Mouse (Mus musculus) liver (tissue): ENCODE results near the gene Taf8.
"Not testable (repeated sequence)": the region's sequence is repeated elsewhere in the genome, so short reads cannot be mapped to it uniquely, and the experiment has no call there.

Source experiments
- DNase-seq: peaks from one replicate; pipeline ENCODE4 v3.0.0-alpha.2; 2020; ENCODE audit warnings: mixed read lengths

Gene Taf8

DNA sequence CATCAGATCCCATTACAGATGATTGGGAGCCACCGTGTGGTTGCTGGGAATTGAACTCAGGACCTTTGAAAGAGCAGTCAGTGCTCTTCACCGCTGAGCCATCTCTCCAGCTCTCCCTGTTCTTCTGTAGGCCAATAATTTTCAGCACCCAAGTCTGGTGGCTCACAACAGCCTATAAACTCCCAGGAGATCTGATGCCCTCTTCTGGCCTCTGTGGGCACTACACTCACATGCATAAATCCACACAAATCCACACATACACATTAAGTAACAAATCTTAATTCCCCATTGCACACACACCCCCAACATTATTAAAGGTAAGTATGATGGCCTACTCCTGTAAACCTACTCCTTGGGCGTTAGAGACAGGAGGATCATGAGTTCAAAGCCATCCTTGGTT, 14.1 kb upstream of the Taf8 start:
- DNase-seq: peak; percentile 34

DNA sequence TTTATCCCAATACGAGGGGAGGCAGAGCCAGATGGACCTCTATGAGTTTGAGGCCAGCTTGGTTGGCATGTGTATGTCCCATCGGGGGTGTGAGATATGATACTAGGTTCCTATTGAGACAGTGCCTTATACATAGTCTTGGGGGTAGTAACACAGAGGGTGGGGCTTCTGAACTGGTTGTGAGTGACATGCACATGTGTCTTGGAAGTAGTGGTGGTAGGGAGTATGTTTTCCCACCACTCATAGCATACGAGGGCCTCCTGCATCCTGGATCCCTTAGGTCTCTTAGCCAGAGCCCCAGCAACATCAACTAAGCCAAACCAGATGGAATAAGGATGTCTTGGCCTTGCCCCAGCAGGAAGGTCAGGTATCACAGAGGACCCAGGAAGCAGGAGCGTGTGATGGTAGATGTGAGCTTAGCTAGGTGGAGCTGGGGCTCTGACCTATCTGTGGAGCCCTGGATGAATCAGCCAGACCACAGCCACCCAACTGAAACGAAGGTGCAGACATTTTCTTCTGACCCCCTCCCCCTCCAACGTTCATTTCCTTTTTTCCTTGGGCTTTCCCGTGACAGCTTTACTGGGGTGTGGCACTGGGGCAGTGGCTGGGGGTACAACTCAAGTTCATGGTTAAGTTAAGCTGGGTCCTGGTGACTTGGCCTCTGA, 13.2 kb upstream of the Taf8 start:
- DNase-seq: no peak

DNA sequence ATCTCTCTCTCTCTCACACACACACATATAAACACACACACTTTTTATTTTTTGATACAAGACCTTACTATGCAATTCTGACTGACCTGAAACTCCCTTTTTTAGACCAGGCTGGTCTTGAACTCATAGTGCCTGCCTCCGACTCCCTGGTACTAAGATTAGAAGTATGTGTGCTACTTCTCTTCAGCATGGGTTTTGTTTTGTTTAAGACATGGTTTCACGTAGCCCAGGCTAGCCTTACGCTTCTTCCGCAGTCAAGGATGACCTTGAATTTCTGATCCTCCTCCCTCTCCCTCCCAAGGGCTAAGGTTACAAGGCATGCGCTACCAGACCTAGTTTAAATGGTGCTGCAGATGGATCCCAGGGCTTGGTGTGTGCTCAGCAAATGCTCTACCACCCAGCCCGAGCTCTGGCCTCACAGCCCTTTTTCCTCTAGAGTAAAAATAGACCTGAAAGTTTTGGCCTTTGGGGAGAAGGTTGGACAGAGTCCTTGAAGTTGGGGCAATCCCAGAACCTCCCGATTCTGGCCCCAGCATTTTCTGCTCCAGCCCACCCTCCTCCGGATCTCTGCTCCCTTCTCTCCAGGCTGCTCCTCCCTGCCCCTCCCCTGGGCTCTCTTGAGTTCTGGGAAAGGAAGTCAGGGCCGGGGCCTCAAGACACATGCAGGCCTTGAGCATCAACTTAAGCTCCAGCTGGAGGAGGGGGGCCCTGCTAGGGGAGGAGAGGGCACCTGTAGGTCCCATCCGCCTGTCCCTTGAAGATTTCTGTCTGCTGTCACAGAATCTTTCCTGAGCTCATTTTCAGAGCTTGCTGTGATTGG, 11.1 kb upstream of the Taf8 start:
- peak; percentile 36 for DNase-seq

DNA sequence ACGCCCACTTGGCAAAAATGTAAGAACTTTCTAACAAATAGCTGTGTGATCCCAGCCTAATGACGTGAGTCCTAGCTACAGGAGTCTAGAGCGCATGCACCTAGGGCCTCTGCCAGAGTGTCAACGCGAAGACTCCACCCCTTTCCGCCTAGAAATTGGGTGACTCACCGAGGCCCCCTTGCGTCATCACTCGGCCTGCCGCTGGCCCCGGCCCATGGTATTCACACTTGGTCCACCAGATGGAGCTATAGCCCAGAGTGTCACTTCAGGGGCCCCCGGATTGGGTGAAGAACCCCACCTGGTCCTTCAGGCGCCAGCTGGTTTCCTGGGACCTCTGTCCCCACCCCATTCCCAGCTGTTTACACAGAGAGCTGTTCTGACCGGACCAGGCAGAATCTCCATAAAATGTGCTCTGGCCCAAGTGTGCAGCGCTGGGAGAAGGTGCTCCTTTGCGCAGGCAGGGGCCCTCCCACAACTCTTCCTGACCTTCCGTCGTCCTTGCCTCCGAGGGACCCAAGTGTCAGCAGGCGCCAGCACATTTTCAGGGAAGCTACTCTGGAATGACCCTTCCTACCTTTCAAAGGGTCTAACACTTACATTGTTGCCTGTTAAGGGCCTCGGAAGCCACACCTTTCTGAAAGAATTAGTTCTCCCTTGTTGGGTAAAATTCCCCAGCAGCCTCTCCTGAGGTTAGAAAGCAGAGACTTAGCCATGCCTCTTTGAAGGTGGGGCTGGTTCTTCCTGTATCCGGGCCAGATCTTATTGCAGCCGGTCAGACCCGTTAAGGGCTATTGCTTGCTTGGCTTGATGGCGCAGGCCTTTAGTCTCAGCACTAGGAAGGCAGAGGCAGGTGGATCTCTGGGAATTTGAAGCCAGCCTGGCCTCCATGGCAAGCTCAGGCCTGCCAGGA, 9.3 kb upstream of the Taf8 start:
- DNase-seq: peak; percentile 97

DNA sequence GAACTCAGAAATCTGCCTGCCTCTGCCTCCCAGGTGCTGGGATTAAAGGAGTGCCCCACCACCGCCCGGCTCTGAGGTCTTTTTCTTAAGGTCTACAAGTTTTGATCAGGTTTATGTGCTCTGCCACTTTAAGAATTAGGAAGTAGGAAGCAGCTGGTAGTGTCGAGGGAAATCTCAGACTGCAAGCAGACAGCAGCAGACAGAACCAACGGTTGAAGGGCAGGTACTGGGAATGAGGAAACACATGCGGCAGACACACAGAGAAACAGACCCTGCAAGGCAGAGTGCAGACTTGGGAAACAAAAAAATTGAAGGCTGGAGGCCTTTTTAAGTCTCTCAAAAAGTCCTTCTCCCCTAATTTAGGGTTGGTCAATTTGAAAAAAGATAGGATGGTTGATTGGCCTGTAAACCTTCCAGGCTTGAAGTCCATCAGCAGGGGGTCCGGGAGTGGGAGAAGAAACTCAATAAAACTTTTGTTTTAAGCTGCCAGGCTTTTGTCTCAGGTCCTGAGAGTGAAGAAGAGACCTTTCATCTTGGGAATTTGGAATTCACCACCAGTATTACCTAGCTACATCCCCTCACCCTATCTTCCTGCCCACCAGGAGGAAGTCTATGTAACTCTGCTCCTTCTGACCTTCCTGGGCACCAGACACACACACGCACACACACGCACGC, 7.1 kb upstream of the Taf8 start:
- no peak for DNase-seq

DNA sequence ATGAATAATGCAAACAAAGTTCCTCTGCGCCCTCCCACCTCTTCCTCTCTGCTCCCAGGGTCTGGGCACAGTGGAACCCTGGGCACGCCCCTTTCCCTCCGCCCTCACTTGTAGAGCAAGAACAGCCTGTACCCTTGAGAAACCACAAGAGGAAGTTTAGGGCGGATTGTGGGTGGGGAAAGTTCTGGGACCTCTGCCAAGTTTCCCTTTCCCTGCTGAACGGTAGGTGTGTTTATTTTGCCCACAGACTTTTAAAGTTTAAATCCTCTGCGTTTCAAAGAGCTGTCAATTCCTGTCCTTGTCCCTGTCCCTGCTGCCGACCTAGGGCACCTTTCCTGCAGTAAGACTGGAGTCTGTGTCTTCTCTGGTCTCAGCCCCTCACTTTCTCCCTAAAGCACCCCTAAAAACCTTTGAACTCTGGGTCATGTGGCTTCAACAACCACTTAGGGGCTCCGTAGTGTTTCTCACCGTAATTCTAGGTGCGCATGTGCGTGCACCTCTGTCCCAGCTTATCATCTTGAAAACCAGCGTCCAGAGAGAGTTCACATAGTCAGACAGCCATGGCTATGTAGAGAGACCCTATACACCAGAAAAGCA, 6.0 kb upstream of the Taf8 start:
- peak; percentile 89 for DNase-seq

DNA sequence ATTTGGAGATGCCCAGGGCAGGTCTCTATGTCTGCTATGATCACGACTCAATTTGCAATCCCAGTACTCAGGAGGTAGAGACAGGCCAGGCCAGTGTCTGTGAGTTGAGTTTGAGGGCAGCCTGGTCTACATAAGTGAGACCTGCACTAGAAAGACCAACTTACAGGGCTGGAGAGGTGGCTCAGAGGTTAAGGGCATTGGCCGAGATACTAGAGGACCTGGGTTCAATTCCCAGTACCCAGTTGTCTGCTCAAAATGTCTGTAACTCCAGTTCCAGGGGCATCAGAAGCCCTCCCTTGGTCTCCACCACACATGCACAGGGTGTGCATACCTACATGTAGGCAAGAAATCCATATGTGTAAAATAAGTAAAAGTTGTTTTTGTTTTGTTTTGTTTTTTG, 5.4 kb upstream of the Taf8 start:
- DNase-seq: no peak

DNA sequence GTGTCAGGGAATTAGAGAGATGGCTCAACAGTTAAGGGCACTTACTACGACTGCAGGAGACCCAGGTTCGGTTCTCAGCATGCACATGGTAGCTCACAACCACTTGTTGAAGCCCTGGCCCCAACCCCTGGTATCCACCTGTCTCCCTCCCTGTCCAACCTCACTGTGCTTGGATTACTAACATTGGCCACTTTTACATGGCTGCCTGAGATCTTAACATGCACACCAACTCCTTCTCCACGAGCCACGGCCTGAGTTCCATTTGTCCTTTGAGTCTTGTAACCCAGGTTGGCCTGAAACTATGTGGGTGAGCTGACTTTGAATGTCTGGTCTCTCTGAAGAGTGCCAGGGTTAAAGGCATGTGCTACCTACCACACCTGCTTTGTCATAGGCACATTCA, 4.6 kb upstream of the Taf8 start:
- no peak for DNase-seq

DNA sequence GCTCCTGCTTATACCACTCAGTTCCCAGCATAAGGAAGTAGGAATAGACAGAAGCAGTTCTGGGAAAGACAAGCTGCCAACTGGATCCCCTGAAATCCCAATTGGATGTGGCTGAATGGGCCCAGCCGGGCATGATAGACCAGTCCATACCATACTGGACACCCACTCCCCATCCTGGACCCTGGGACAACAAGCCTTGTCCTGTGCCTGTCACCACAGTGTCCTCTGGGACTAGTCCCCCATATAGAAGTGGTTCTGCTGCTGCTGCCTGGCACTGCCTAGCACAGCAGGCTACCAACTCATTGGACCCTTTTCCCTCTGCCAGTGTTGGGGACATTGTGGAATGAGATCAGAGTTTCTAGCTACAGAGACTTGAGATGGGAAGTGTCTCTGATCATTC, 4.0 kb upstream of the Taf8 start:
- DNase-seq: no peak

DNA sequence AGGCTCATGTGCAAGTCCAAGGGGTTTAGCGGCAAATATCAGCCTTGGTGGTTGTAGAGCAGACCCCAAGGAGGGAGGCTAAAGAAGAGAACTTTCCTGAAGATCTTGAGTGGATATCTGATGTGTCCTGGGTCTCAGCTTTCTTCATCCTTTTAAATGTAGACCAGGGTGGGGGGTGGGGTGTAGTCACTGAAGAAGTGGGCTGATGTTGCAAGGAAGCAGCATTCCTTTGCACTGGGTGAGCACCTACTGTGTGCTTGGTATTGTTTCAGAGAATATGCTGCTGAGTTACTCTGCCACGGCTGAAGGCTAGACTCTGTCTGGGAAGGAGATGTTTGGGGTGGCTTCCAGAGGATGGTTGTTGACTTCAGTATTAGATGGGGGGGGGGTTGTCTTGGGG, 3.5 kb upstream of the Taf8 start:
- DNase-seq: no peak

DNA sequence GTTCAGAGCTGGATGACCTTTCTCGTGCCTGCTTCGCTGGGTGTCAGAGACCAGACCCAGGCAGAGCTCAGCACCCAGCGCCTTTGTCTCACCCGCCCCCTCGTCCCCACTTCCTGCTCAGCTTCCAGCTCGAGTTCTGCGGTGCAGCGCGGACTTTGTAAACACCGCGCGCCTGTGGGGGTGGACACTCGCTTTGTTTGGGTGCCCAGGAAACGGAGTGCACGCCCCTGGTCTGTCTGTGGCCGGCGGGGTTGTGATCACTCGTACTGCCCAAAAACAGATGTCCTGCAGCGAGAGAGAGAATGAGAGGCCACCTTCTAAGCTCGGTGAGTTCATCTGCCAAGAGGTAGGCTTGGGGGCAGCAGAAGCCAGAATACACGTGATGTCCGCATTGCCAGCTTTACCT, 2.9 kb upstream of the Taf8 start, which contains the start of gene Ccnd3:
Gene Ccnd3, plus strand, starts transcription at position 111 of the 406 bp plus-strand sequence.
- peak; percentile 70 for DNase-seq

DNA sequence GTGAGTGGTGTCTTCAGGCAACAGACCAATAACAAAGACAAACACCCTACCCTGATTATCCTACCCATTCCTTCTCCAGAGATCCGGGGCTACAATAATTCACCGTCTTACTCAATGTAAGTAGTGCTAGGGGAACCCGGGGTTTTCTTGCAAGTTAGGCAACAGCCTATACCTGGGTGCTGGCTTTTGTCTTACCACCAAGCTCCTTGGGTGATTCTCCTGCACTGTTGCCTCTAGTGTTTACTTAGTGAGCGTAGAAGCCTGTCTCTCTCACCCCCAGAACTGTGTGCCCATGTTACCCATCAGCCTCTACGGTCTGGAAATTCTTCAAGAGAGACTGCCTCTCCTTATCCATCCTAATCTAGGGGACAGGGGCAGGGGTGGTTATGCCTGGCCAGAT, 2.1 kb upstream of the Taf8 start:
- no peak for DNase-seq

DNA sequence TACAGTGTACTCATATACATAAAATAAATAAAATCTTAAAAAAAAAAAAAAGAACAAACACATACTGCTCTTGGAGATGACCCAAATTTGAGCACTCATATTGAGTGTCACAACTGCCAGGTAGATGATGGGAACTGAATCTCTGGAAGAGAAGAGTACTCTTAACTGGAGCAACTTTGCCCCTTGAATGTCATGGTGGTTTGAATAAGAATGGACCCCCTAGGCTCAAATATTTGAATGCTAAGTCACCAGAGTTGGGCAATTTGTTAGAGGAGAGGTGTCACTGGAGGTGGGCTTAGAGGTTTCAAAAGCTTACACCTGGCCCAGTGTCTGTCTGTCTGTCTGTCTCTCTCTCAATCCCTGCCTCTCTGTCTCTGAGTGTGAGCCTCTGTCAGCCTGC, 1.6 kb upstream of the Taf8 start:
- no peak for DNase-seq

DNA sequence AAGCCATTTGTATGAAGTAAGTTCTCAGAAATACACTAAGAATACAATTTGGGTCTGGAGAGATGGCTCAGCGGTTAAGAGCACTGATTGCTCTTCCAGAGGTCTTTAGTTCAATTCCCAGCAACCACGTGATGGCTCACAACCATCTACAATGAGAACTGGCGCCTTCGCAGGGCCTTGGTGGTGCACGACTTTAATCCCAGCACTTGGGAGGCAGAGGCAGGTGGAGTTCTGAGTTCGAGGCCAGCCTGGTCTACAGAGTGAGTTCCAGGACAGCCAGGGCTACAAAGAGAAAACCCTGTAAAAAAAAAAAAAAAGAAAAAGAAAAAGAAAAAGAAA, 584 bp upstream of the Taf8 start:
- DNase-seq: not testable (repeated sequence)

DNA sequence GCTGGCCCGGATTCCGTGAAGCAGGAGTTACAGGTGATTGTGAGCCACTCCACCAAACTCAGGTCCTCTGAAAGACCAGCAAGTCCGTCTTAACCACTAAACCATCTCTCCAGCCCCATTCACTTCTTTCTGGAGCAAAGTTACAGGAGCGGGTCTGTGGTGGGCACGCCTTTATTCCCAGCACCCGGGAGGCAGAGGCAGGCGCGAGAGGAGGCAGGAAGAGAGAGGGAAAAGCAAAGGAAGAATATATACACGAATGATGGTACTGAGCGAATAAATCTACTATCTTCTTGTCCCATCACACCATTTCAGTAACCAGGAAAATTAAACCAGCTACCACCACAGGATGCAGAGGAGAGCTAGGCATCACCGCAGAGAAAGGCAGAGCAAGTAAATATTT, 561 bp downstream of the Taf8 start:
- DNase-seq: no peak

DNA sequence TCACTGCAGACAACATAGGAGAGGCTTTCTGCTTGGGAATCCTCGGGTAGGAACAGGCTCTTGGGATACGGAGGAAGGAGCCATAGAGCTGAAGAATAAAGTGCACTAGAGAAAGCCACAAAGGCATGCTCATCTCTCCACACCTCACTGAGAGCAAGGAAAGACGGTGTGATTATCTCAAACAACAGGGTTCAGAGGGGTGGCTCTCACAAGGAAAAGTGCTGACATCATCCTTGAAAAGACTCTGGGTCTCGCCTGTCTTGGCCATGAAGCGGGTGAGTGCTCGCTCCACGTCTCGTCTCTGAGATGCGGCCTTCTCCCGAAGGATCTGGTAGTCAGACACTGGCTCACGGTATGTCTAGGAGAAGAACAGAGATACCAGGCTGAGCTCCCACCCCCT, 8.0 kb downstream of the Taf8 start:
- DNase-seq: peak; percentile 30

DNA sequence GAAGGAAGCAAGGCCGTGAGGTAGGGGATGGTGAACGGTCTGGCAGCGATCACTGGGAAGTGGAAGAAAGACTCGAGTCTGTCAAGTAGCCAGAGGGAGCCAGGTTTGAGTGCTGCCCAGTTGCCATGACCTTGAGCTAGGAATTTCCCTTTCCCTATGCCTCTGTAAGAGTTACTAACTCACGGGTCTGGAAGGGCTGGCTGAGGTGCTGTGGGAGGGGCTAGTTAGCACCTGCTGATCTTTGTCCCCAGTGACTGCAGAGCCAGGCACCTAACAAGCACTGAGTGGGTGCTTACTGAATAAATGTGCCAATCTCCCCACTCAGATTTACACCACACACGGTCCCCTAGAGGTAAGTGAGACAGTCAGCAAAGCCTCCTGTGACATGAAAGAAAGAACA, 8.4 kb downstream of the Taf8 start:
- DNase-seq: no peak

DNA sequence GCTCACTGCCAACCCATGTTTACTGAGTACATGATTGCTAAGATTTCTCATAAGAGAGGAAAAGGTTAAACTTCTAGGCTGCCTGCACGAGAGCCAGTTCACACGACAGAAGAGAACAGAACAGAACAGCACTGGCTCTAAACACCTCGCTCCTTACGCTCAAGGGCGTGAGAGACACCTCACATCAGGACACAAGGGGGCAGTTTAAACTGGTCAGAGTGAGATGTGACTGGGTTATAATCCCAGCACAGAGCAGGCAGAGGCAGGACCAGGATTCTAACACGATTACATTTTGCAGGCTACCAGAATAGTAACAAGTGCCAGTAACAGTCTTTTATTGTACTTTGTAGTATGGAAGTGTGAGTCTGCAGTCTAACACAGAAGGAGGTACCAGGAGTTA, 9.4 kb downstream of the Taf8 start:
- no peak for DNase-seq

DNA sequence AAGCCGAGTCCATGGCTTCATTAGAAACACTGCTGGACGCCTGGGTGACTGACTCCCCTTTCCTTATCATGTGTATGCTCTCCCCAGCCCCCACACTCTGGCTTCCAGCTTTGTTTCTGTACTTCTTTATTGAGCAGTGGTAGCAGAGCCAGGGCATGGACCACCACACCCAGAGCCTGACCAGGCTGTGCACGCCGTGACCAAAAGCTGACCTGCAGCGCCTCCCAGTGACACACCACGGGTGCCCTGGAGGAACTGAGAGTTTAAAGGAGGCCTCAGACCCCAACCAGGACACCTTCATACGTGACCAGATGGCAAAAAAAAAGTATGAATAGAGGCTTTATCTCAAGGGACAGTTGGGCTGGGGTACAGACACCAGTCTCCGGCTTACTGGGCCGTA, 11.3 kb downstream of the Taf8 start:
- no peak for DNase-seq

DNA sequence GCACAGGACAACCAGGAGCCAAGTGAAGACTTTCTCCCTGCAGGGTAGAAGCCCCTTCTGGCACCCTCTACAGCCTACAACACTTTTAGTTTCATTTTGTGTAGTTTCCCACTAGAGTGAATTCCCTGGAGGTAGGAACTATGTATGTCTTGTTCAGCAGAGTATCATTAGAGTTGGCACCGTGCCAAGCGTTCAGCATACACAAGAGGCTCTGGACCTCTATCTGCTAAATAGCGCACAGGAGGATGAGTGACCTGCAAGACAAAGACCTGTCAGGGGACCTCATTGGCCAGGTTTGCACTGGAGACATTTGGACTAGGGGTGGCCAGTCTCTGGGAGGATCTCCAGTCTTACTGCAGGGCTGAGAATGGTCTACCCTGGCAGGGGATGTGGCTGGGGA, 16.3 kb downstream of the Taf8 start:
- DNase-seq: no peak

DNA sequence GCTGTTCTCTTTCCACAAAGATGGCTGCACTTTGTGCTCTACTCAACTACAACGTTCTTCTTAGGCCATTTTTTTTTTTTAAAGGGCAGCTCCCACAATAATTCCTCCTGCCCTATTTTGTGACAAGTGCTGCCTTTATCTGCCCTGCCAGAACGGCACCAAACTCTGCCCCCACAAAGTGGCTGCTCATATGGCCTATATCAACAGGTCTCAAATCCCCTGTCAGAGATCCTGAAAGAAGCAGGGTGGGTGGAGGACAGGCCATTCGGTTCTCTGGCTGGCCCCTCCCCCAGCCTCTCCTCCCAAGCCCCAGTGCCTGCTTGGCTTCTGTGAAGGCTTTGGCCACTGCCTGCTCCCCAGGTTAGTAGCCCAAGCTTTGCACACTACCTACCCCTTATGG, 17.1 kb downstream of the Taf8 start:
- DNase-seq: peak; percentile 62

DNA sequence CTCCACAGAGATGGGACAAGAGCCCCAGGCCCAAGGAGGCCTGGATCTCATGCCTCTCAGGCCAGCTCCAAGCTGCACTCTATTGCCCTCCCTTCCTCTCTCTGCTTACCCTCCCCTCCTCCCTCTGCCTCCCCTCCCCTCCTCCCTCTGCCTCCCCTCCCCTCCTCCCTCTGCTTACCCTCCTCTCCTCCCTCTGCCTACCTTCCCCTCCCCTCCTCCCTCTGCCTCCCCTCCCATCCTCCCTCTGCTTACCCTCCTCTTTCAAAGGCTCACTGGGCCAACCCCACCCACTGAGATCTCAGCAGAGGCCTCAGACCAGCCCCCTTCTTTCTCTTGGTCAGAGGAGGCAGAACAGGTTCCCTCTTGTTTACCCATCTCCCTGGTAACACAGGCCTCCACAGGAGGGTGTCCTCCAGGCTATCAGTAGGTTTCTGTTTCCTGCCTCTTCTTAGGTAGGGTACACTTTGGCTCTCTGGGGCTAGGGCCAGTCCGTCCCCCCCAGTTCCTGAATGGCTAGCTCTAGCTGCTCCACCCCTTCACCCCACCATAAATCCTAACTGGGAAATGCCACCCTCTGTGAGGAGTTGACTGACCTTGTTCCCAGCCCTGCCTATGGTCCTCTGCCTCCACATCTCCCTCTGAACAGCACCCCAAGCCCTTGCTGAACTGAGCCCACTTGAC, 17.7 kb downstream of the Taf8 start:
- DNase-seq: peak; percentile 59
